Mouse (Mus musculus): ENCODE measurements around the gene Il5.

- TF ChIP-seq CTCF (IDR thresholded peaks at IDR 0.05; ENCODE audit: borderline replicate concordance, control insufficient read depth, extremely low read depth, insufficient read depth, low read length, poor library complexity), result no peak
- no peak for TF ChIP-seq POLR2A (IDR thresholded peaks at IDR 0.05; ENCODE audit: control insufficient read depth, extremely low read depth, insufficient read depth, low read length, poor library complexity)
These were observed 28.7 kb downstream of the Il5 start for GRCm38 (mm10) chr11:53749306-53749705.

Measured in thymus, adult 2 months (tissue).